Mouse (Mus musculus) kidney, embryonic 16.5 days (tissue): ENCODE results near the gene Gm20388. TPM values are rescaled to one million over a fixed set of nuclear protein-coding genes. Genes with fewer than 3 reads are reported as not detected.

Experiments
- ATAC-seq: fragments of 200-750 bp; cut with Nextera tagmentation; 2 replicates; pipeline ENCODE4 v1.8.0; 2017; ENCODE audit warnings: moderate TSS enrichment; ENCODE audit not compliant: low FRiP score, low TSS enrichment
- H3K27ac ChIP-seq: fragments of 300-500 bp; sonication (generic); 2 replicates; pipeline ENCODE4 v1.5.1; 2014; ENCODE audit warnings: low read length
- H3K27me3 ChIP-seq: fragments of 300-500 bp; sonication (generic); 2 replicates; pipeline ENCODE4 v1.6.1; 2014; ENCODE audit warnings: low read length, control low read depth, mixed read lengths; ENCODE audit not compliant: insufficient read depth
- H3K36me3 ChIP-seq: fragments of 300-500 bp; sonication (generic); 2 replicates; pipeline ENCODE4 v1.6.1; 2014; ENCODE audit warnings: low read length, control low read depth, mixed read lengths; ENCODE audit not compliant: insufficient read depth
- H3K4me1 ChIP-seq: fragments of 300-500 bp; sonication (generic); 2 replicates; pipeline ENCODE4 v1.6.1; 2014; ENCODE audit warnings: low read length, control low read depth, mixed read lengths; ENCODE audit not compliant: insufficient read depth
- H3K4me2 ChIP-seq: fragments of 300-500 bp; sonication (generic); replicated peaks from 2 replicates; pipeline ENCODE4 v1.6.1; 2014; ENCODE audit warnings: low read depth, low read length
- H3K4me3 ChIP-seq: fragments of 300-500 bp; sonication (generic); 2 replicates; pipeline ENCODE4 v1.5.1; 2014; ENCODE audit warnings: mild to moderate bottlenecking, low read length
- H3K9ac ChIP-seq: fragments of 300-500 bp; sonication (generic); replicated peaks from 2 replicates; pipeline ENCODE4 v1.6.1; 2014; ENCODE audit warnings: low read length
- H3K9me3 ChIP-seq: fragments of 300-500 bp; sonication (generic); 2 replicates; pipeline ENCODE4 v1.6.1; 2016; ENCODE audit warnings: low read length, control low read depth
- WGBS: fragments of 180-500 bp; shearing (Covaris S2); extraction: QIAGEN DNeasy Blood & Tissue Kit; methylation state at CpG from one replicate; pipeline ENCODE4 v1.1.7; 2014; 5-methylcytosine and 5-hydroxymethylcytosine counted together
- polyA plus RNA-seq: library from polyadenylated mRNA; unstranded; fragments of >200 nt; fragmentation: Nextera tagmentation; extraction: Ambion mirVana; gene quantifications from 2 replicates; pipeline ENCODE4 v1.2.1, GENCODE M21; 2015

Gene Gm20388
- polyA plus RNA-seq, 1 experiment from 2014 or later = 7.7 TPM

- Histone ChIP-seq H3K4me2 (no peak overlapping the region), H3K27ac (no peak overlapping the region), H3K36me3 (no peaks in the 10 kb centered on the region), H3K9me3 (no peaks in the 10 kb centered on the region), H3K4me1 (peaks cover 15% of the 10 kb centered on the region), H3K4me3 (no peak overlapping the region), H3K27me3 (no peaks in the 10 kb centered on the region), H3K9ac (no peak overlapping the region)
- WGBS = 91% methylated on average over 1 of the region's 1 CpGs
- ATAC-seq = no peak
Observed at GRCm38 (mm10) chr8:122143231-122143630, 2232.6 kb downstream of the Gm20388 start.

- Histone ChIP-seq H3K36me3 (no peaks in the 10 kb centered on the region), H3K9me3 (no peaks in the 10 kb centered on the region), H3K4me2 (no peak overlapping the region), H3K4me3 (no peak overlapping the region), H3K27ac (no peak overlapping the region), H3K9ac (no peak overlapping the region), H3K27me3 (no peaks in the 10 kb centered on the region), H3K4me1 (peaks cover 14% of the 10 kb centered on the region)
- WGBS = 33% methylated on average over 11 of the region's 11 CpGs
- ATAC-seq = peak; percentile 53
Observed at GRCm38 (mm10) chr8:122144729-122145311, 2234.2 kb downstream of the Gm20388 start.

GRCm38 (mm10) chr8:122149045-122149444 lies 2238.4 kb downstream of the Gm20388 start:
- WGBS = 81% methylated on average over 4 of the region's 4 CpGs
- H3K27ac ChIP-seq = no peak overlapping the region
- H3K4me3 ChIP-seq = no peak overlapping the region
- no peak overlapping the region for H3K9ac ChIP-seq
- H3K36me3 ChIP-seq = no peaks in the 10 kb centered on the region
- H3K4me1 ChIP-seq = peaks cover 11% of the 10 kb centered on the region
- H3K27me3 ChIP-seq = no peaks in the 10 kb centered on the region
- no peak for ATAC-seq
- H3K4me2 ChIP-seq = no peak overlapping the region
- H3K9me3 ChIP-seq = no peaks in the 10 kb centered on the region

GRCm38 (mm10) chr8:122149606-122150005 lies 2239.0 kb downstream of the Gm20388 start:
- no peak for ATAC-seq
- H3K27ac ChIP-seq = no peak overlapping the region
- H3K4me1 ChIP-seq = peaks cover 11% of the 10 kb centered on the region
- no peak overlapping the region for H3K4me3 ChIP-seq
- no peaks in the 10 kb centered on the region for H3K9me3 ChIP-seq
- no peak overlapping the region for H3K4me2 ChIP-seq
- 84% methylated on average over 8 of the region's 8 CpGs for whole genome bisulfite sequencing
- no peaks in the 10 kb centered on the region for H3K27me3 ChIP-seq
- H3K36me3 ChIP-seq = no peaks in the 10 kb centered on the region
- no peak overlapping the region for H3K9ac ChIP-seq

- 81% methylated on average over 3 of the region's 3 CpGs for WGBS
- Histone ChIP-seq H3K27ac (no peak overlapping the region), H3K4me3 (no peak overlapping the region), H3K4me1 (0 out of 2 replicates have a peak, but pooled peaks cover 7% of the 10 kb centered on the region), H3K9ac (no peak overlapping the region), H3K27me3 (no peaks in the 10 kb centered on the region), H3K4me2 (no peak overlapping the region), H3K9me3 (no peaks in the 10 kb centered on the region), H3K36me3 (no peaks in the 10 kb centered on the region)
- ATAC-seq = no peak
Observed at GRCm38 (mm10) chr8:122151541-122151940, 2240.9 kb downstream of the Gm20388 start.

- no peak for ATAC-seq
- Histone ChIP-seq H3K36me3 (no peaks in the 10 kb centered on the region), H3K4me1 (0 out of 2 replicates have a peak, but pooled peaks cover 4% of the 10 kb centered on the region), H3K27me3 (no peaks in the 10 kb centered on the region), H3K4me2 (no peak overlapping the region), H3K9ac (no peak overlapping the region), H3K4me3 (no peak overlapping the region), H3K9me3 (no peaks in the 10 kb centered on the region), H3K27ac (no peak overlapping the region)
- WGBS = 32% methylated on average over 10 of the region's 10 CpGs
Observed at GRCm38 (mm10) chr8:122155082-122155643, 2244.5 kb downstream of the Gm20388 start.

- Histone ChIP-seq H3K9ac (no peak overlapping the region), H3K4me3 (no peak overlapping the region), H3K27ac (no peak overlapping the region), H3K9me3 (no peaks in the 10 kb centered on the region), H3K4me1 (0 out of 2 replicates have a peak, but pooled peaks cover 4% of the 10 kb centered on the region), H3K4me2 (no peak overlapping the region), H3K36me3 (no peaks in the 10 kb centered on the region), H3K27me3 (no peaks in the 10 kb centered on the region)
- WGBS = 90% methylated on average over 9 of the region's 9 CpGs
- ATAC-seq = no peak
Observed at GRCm38 (mm10) chr8:122155964-122156363, 2245.3 kb downstream of the Gm20388 start.

GRCm38 (mm10) chr8:122157689-122158088 lies 2247.0 kb downstream of the Gm20388 start:
- no peak for ATAC-seq
- Histone ChIP-seq H3K27me3 (no peaks in the 10 kb centered on the region), H3K36me3 (no peaks in the 10 kb centered on the region), H3K9me3 (no peaks in the 10 kb centered on the region), H3K4me2 (no peak overlapping the region), H3K4me3 (no peak overlapping the region), H3K4me1 (0 out of 2 replicates have a peak, but pooled peaks cover 4% of the 10 kb centered on the region), H3K9ac (no peak overlapping the region), H3K27ac (no peak overlapping the region)
- 64% methylated on average over 12 of the region's 12 CpGs for WGBS

- Histone ChIP-seq H3K4me2 (no peak overlapping the region), H3K4me1 (0 out of 2 replicates have a peak, but pooled peaks cover 2% of the 10 kb centered on the region)
- 85% methylated on average over 5 of the region's 5 CpGs for WGBS
Observed at GRCm38 (mm10) chr8:122160165-122160564, 2249.5 kb downstream of the Gm20388 start.

GRCm38 (mm10) chr8:122162992-122163391 lies 2252.4 kb downstream of the Gm20388 start:
- Histone ChIP-seq H3K4me3 (no peak overlapping the region), H3K27ac (no peak overlapping the region), H3K4me2 (no peak overlapping the region), H3K36me3 (no peaks in the 10 kb centered on the region), H3K27me3 (no peaks in the 10 kb centered on the region), H3K4me1 (no peaks in the 10 kb centered on the region), H3K9me3 (no peaks in the 10 kb centered on the region), H3K9ac (no peak overlapping the region)
- peak; percentile 27; the same call in 1 of the 2 replicates for ATAC-seq
- WGBS = 44% methylated on average over 8 of the region's 8 CpGs

More at GRCm38 (mm10) chr8:122160165-122160564, 2249.5 kb downstream of the Gm20388 start:
- Histone ChIP-seq H3K4me3 (no peak overlapping the region), H3K9me3 (no peaks in the 10 kb centered on the region), H3K36me3 (no peaks in the 10 kb centered on the region), H3K27me3 (no peaks in the 10 kb centered on the region), H3K9ac (no peak overlapping the region), H3K27ac (no peak overlapping the region)
- ATAC-seq = no peak
